Mouse (Mus musculus) liver, embryonic 11.5 days (tissue): Measurements from ENCODE around the gene Gm20696. TPM values are rescaled to one million over a fixed set of nuclear protein-coding genes. Genes with fewer than 3 reads are reported as not detected.

Source experiments
- ATAC-seq: fragments of 200-750 bp; cut with Nextera tagmentation; replicated peaks from 2 replicates; pipeline ENCODE4 v1.8.0; 2017; ENCODE audit warnings: moderate number of reproducible peaks, mild to moderate bottlenecking, moderate TSS enrichment, moderate library complexity; ENCODE audit not compliant: low FRiP score
- DNase-seq: peaks from one replicate; pipeline ENCODE4 v3.0.0-alpha.2; 2017; ENCODE audit warnings: low spot score
- H3K27ac ChIP-seq: fragments of 300-500 bp; sonication (generic); 2 replicates; pipeline ENCODE4 v1.5.1; 2014; ENCODE audit warnings: mild to moderate bottlenecking, low read depth, low read length, control low read depth
- H3K27me3 ChIP-seq: fragments of 300-500 bp; sonication (generic); replicated peaks from 2 replicates; pipeline ENCODE4 v1.6.1; 2014; ENCODE audit warnings: low read length, mixed read lengths; ENCODE audit not compliant: control insufficient read depth, insufficient read depth
- H3K36me3 ChIP-seq: fragments of 300-500 bp; sonication (generic); 2 replicates; pipeline ENCODE4 v1.6.1; 2014; ENCODE audit warnings: mild to moderate bottlenecking, low read length, moderate library complexity, mixed read lengths; ENCODE audit not compliant: control insufficient read depth, insufficient read depth
- H3K4me1 ChIP-seq: fragments of 300-500 bp; sonication (generic); replicated peaks from 2 replicates; pipeline ENCODE4 v1.6.1; 2014; ENCODE audit warnings: low read length, mixed read lengths; ENCODE audit not compliant: control insufficient read depth, insufficient read depth
- H3K4me2 ChIP-seq: fragments of 300-500 bp; sonication (generic); 2 replicates; pipeline ENCODE4 v1.6.1; 2014; ENCODE audit warnings: mild to moderate bottlenecking, control low read depth, moderate library complexity
- H3K4me3 ChIP-seq: fragments of 300-500 bp; sonication (generic); 2 replicates; pipeline ENCODE4 v1.5.1; 2014; ENCODE audit warnings: low read depth, low read length, control low read depth
- H3K9ac ChIP-seq: fragments of 300-500 bp; sonication (generic); 2 replicates; pipeline ENCODE4 v1.6.1; 2014; ENCODE audit warnings: low read depth, low read length, control low read depth
- H3K9me3 ChIP-seq: fragments of 300-500 bp; sonication (generic); 2 replicates; pipeline ENCODE4 v1.6.1; 2016; ENCODE audit warnings: low read length, inconsistent platforms, mixed read lengths; ENCODE audit not compliant: control insufficient read depth
- WGBS: fragments of 180-500 bp; shearing (Covaris S2); extraction: QIAGEN DNeasy Blood & Tissue Kit; methylation state at CpG from one replicate; pipeline ENCODE4 v1.1.7; 2014; 5-methylcytosine and 5-hydroxymethylcytosine counted together
- polyA plus RNA-seq: library from polyadenylated mRNA; unstranded; fragments of >200 nt; fragmentation: Nextera tagmentation; extraction: Ambion mirVana; gene quantifications from 2 replicates; pipeline ENCODE4 v1.2.1, GENCODE M21; 2014

Gene Gm20696
- polyA plus RNA-seq, 1 experiment from 2014 or later, result 2.4 TPM

GRCm38 (mm10) chr6:99577040-99577439 lies 89.6 kb downstream of the Gm20696 start:
- H3K36me3 ChIP-seq, result no peaks in the 10 kb centered on the region
- 51% methylated on average over 6 of the region's 6 CpGs for WGBS
- DNase-seq (no peak), ATAC-seq (no peak)
- no peak overlapping the region for H3K9ac ChIP-seq
- no peak overlapping the region for H3K4me3 ChIP-seq
- no peak overlapping the region for H3K27ac ChIP-seq
- H3K9me3 ChIP-seq, result no peaks in the 10 kb centered on the region
- no peaks in the 10 kb centered on the region for H3K4me1 ChIP-seq
- H3K4me2 ChIP-seq, result no peak overlapping the region
- no peaks in the 10 kb centered on the region for H3K27me3 ChIP-seq

- no peaks in the 10 kb centered on the region for H3K4me1 ChIP-seq
- 74% methylated on average over 6 of the region's 6 CpGs for WGBS
- no peak for ATAC-seq
- H3K36me3 ChIP-seq, result no peaks in the 10 kb centered on the region
- H3K27me3 ChIP-seq, result no peaks in the 10 kb centered on the region
- no peak overlapping the region for H3K4me2 ChIP-seq
- no peaks in the 10 kb centered on the region for H3K9me3 ChIP-seq
- H3K27ac ChIP-seq, result no peak overlapping the region
- no peak overlapping the region for H3K4me3 ChIP-seq
- H3K9ac ChIP-seq, result no peak overlapping the region
- DNase-seq, result no peak
These were observed 91.0 kb downstream of the Gm20696 start for GRCm38 (mm10) chr6:99575633-99576032.

DNA sequence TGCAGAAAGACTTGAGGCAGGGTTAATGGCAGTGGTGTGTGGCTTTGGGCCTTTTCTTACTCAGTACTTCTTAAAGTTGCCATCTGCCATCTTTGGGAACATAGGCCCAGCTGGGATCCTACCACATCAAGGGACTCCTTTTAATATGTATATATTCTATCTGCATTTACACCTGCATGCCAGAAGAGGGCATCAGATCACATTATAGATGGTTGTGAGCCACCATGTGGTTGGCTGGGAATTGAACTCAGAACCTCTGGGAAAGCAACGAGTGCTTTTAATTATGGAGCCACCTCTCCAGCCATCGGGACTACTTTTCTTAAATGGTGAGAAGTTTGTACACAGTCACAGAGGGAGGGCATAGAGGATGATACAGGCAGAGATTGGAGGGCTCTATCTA lies 93.3 kb downstream of the Gm20696 start:
- ATAC-seq (no peak), DNase-seq (no peak)
- no peaks in the 10 kb centered on the region for H3K36me3 ChIP-seq
- H3K4me3 ChIP-seq, result no peak overlapping the region
- WGBS, result 85% methylated on average over 2 of the region's 2 CpGs
- no peaks in the 10 kb centered on the region for H3K4me1 ChIP-seq
- H3K9ac ChIP-seq, result no peak overlapping the region
- no peak overlapping the region for H3K27ac ChIP-seq
- no peaks in the 10 kb centered on the region for H3K27me3 ChIP-seq
- H3K9me3 ChIP-seq, result no peaks in the 10 kb centered on the region
- no peak overlapping the region for H3K4me2 ChIP-seq

DNA sequence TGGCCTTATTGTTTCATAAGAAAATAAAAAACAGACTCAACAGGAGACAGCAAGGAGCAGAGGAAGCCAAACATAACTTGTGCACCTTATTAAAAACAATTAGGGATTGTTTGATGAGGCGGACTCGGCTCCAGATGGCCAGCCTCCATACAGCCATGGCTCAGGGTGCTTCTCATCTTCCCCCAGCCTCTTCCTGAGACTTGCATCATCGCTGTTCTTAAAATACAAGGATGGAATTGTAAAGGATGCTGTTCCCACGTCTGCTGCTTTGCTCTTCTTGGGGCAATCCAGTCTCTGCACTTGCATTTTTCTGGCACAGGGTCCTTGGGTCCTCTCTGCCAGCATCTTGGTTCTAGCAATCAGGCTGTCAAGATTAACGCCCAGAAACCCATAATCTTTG lies 94.5 kb downstream of the Gm20696 start:
- no peaks in the 10 kb centered on the region for H3K9me3 ChIP-seq
- no peak overlapping the region for H3K4me2 ChIP-seq
- H3K4me1 ChIP-seq, result no peaks in the 10 kb centered on the region
- DNase-seq, result no peak
- no peaks in the 10 kb centered on the region for H3K36me3 ChIP-seq
- H3K9ac ChIP-seq, result no peak overlapping the region
- 70% methylated on average over 5 of the region's 5 CpGs for WGBS
- ATAC-seq, result no peak
- no peak overlapping the region for H3K4me3 ChIP-seq
- no peaks in the 10 kb centered on the region for H3K27me3 ChIP-seq
- H3K27ac ChIP-seq, result no peak overlapping the region

DNA sequence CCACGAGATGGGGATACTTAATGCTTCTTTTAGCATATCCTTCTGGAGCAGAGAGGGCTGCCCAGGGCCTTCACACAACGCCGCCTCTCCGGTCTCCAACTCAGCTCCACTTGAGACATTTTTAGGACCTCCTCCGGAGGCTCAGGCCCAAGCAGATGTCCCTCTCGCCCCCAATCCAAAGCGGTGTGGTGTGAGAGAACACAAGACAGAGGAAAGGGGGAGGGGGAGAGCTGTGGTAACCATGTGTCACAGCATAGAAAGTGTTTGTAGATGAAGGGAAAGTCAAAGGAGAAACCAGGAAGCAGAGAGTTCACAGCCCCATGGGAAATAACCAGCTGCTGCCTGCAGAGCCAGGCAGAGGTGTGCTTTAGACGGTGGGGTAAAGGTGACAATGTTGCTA lies 99.7 kb downstream of the Gm20696 start:
- H3K27ac ChIP-seq, result no peak overlapping the region
- H3K4me3 ChIP-seq, result no peak overlapping the region
- H3K9me3 ChIP-seq, result no peaks in the 10 kb centered on the region
- H3K4me1 ChIP-seq, result no peaks in the 10 kb centered on the region
- 60% methylated on average over 8 of the region's 8 CpGs for WGBS
- no peak for DNase-seq
- no peak for ATAC-seq
- no peaks in the 10 kb centered on the region for H3K27me3 ChIP-seq
- no peak overlapping the region for H3K9ac ChIP-seq
- H3K4me2 ChIP-seq, result no peak overlapping the region
- H3K36me3 ChIP-seq, result no peaks in the 10 kb centered on the region

- DNase-seq (no peak), ATAC-seq (no peak)
- 77% methylated on average over 3 of the region's 3 CpGs for WGBS
- no peaks in the 10 kb centered on the region for H3K9me3 ChIP-seq
- no peaks in the 10 kb centered on the region for H3K27me3 ChIP-seq
- H3K27ac ChIP-seq, result no peak overlapping the region
- no peaks in the 10 kb centered on the region for H3K4me1 ChIP-seq
- no peak overlapping the region for H3K4me3 ChIP-seq
- no peak overlapping the region for H3K4me2 ChIP-seq
- H3K36me3 ChIP-seq, result no peaks in the 10 kb centered on the region
- H3K9ac ChIP-seq, result no peak overlapping the region
These were observed 101.8 kb downstream of the Gm20696 start for GRCm38 (mm10) chr6:99564766-99565165.

DNA sequence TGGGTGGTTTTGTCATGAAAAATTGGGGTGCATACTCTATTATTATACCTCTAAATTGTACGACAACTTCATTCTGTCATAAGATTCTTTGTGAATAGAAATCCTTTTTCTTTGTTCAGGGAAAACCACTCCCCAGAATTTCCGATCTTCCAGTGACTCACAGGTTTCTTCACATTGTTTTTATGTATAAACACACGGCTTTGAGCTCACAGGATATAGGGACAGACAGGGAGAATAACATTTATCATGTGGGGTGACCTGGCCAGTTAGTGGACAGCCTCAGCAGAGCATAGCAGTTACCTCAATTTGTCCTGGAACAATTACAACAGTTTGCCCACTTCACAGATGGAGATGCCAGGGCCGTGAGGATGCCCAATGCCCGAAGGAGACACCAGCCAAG lies 109.6 kb downstream of the Gm20696 start:
- WGBS, result 80% methylated on average over 5 of the region's 5 CpGs
- no peak overlapping the region for H3K4me3 ChIP-seq
- H3K4me2 ChIP-seq, result no peak overlapping the region
- H3K9me3 ChIP-seq, result no peaks in the 10 kb centered on the region
- no peak for ATAC-seq
- DNase-seq, result no peak
- no peaks in the 10 kb centered on the region for H3K36me3 ChIP-seq
- H3K9ac ChIP-seq, result no peak overlapping the region
- H3K27ac ChIP-seq, result no peak overlapping the region
- H3K27me3 ChIP-seq, result no peaks in the 10 kb centered on the region
- H3K4me1 ChIP-seq, result no peaks in the 10 kb centered on the region

- no peak overlapping the region for H3K4me2 ChIP-seq
- no peak overlapping the region for H3K4me3 ChIP-seq
- no peaks in the 10 kb centered on the region for H3K9me3 ChIP-seq
- H3K9ac ChIP-seq, result no peak overlapping the region
- no peak for ATAC-seq
- H3K4me1 ChIP-seq, result no peaks in the 10 kb centered on the region; the same call in 1 of the 2 replicates
- no peak overlapping the region for H3K27ac ChIP-seq
- DNase-seq, result no peak
- H3K36me3 ChIP-seq, result no peaks in the 10 kb centered on the region
- H3K27me3 ChIP-seq, result no peaks in the 10 kb centered on the region
- 67% methylated on average over 1 of the region's 1 CpGs for WGBS
These were observed 113.8 kb downstream of the Gm20696 start for GRCm38 (mm10) chr6:99552816-99553215.

DNA sequence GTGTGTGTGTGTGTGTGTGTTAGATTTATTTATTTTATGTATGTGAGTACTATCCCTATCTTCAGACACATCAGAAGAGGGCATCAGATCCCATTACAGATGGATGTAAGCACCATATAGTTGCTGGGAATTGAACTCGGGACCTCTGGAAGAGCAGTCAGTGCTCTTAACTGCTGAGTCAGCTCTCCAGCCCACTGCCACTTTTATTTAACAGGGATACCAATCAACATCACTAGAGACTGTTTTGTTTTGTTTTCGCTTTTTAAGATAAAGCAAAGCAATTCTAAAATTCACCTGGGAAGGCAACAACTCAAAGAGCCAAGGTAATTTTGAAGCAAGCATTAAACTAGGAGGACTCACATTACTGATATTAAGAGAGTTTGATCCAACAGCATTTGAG lies 120.2 kb downstream of the Gm20696 start:
- Histone ChIP-seq H3K9me3 (no peaks in the 10 kb centered on the region), H3K4me2 (no peak overlapping the region), H3K9ac (no peak overlapping the region), H3K4me3 (no peak overlapping the region), H3K27me3 (no peaks in the 10 kb centered on the region), H3K27ac (no peak overlapping the region), H3K4me1 (no peaks in the 10 kb centered on the region; the same call in 1 of the 2 replicates), H3K36me3 (no peaks in the 10 kb centered on the region)
- ATAC-seq (no peak), DNase-seq (no peak)
- WGBS, result 84% methylated on average over 2 of the region's 2 CpGs
